Mouse (Mus musculus) cerebellum, adult 2 months (tissue): ENCODE measurements around the gene Pdzd8.

ENCODE experiments used
- CTCF ChIP-seq: fragments of 200-500 bp; IDR thresholded peaks from 2 replicates; pipeline ENCODE4 v1.5.1; 2011; ENCODE audit warnings: low read depth, mild to moderate bottlenecking, control low read depth, low read length, moderate library complexity, borderline replicate concordance; ENCODE audit not compliant: insufficient read depth
- POLR2A ChIP-seq: fragments of 200-500 bp; IDR thresholded peaks from 2 replicates; pipeline ENCODE4 v1.6.1; 2011; ENCODE audit warnings: low read length, control low read depth, borderline replicate concordance; ENCODE audit not compliant: insufficient read depth

- no peak for TF ChIP-seq CTCF
- TF ChIP-seq POLR2A = no peak
These were observed 18.1 kb upstream of the Pdzd8 start for GRCm38 (mm10) chr19:59363666-59364065.
